In the genomic region with DNA sequence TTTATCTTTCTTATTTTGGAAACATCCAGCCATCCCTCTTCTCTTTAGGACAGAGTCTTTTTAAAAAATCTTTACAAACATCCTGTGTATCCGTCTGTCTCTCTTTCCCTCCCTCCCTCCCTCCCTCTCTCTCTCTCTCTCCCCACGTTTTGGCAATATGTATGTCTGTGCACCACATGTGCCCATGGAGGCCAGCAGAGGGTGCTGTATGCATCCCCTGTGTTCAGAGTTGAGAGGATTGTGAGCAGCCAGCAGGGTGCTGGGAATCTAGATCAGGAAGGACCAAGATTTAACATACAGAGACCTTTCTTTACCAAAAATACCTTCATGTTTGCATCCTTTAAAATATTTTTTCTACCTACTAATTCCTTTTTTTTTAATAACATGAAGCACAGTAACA, we compare ENCODE assay signal across 8 mouse cellular contexts. TPM values are rescaled to one million over a fixed set of nuclear protein-coding genes. Genes with fewer than 3 reads are reported as not detected.
DNase-seq lines count a peak whose midpoint lies in the region; ATAC-seq and TF ChIP-seq lines count a peak whose summit lies in the region.

No protein-coding gene starts in this region.

- peak overlapping the region; percentile 88 for H3K4me3 ChIP-seq in gastrocnemius, adult 2 months
- H3K4me3 ChIP-seq in lung, postnatal 0 days (ENCODE audit: low read depth, low read length): no peak overlapping the region

- H3K36me3 ChIP-seq in lung, postnatal 0 days (ENCODE audit: insufficient read depth, low read length): no peaks in the 10 kb centered on the region

- peak; percentile 66 for TF ChIP-seq CTCF in gastrocnemius, adult 2 months (IDR thresholded peaks at IDR 0.05)
- TF ChIP-seq CTCF in lung, postnatal 0 days (IDR thresholded peaks at IDR 0.05): peak; percentile 75

- peaks cover 3% of the 10 kb centered on the region; the same call in 1 of the 2 replicates for H3K4me1 ChIP-seq in lung, postnatal 0 days (ENCODE audit: insufficient read depth, low read depth, low read length)

- DNase-seq in 416B (ENCODE audit: low read depth) (peak; percentile 88), ES-CJ7 (ENCODE audit: low read depth, low spot score) (peak; percentile 94)
- DNase-seq in cerebellum, adult 9-10 months: peak; percentile 72
- peak; percentile 65 for DNase-seq in gastrocnemius, adult 2 months
- DNase-seq in kidney, adult 8-10 months: peak; percentile 26 to 41
- DNase-seq in lung, postnatal 0 days (ENCODE audit: low spot score): peak; percentile 67
- peak; percentile 75 for DNase-seq in retina, postnatal 1 day
- no peak for DNase-seq in layer of hippocampus, adult 11-12 months (ENCODE audit: low spot score)

- intact Hi-C loops in gastrocnemius, adult 2 months (cut with DNase I): no loop called here

- no peaks in the 10 kb centered on the region for H3K27me3 ChIP-seq in lung, postnatal 0 days (replicated peaks; ENCODE audit: insufficient read depth, low read length)

- no peaks in the 10 kb centered on the region for H3K9me3 ChIP-seq in lung, postnatal 0 days (ENCODE audit: low read length)

- WGBS in lung, postnatal 0 days: 10% methylated on average over 2 of the region's 2 CpGs

- no peak overlapping the region for H3K9ac ChIP-seq in lung, postnatal 0 days (replicated peaks; ENCODE audit: low read depth)

- H3K27ac ChIP-seq in gastrocnemius, adult 2 months: peak overlapping the region; percentile 95; the same call in 1 of the 2 replicates
- H3K27ac ChIP-seq in lung, postnatal 0 days (ENCODE audit: low read length): no peak overlapping the region

- TF ChIP-seq EP300 in lung, postnatal 0 days (IDR thresholded peaks at IDR 0.05): peak; percentile 24; the same call in 1 of the 2 replicates

- H3K4me2 ChIP-seq in lung, postnatal 0 days (replicated peaks; ENCODE audit: low read depth, low read length): no peak overlapping the region; the same call in 1 of the 2 replicates

- no peak; the same call in 1 of the 2 replicates for ATAC-seq in lung, postnatal 0 days

RNA-seq across cellular contexts. Expression of a gene that starts 7.5 kb away (rescaled TPM):
- total RNA-seq in gastrocnemius, adult 2 months (2021): 10 to 100 TPM; 84.8 to 89.9 TPM
- 94.2 and 95.6 TPM in 2 replicates for polyA plus RNA-seq in lung, postnatal 0 days (2015; fragmentation: Nextera tagmentation; extraction: Ambion mirVana)

RNA-seq across cellular contexts. Expression of a gene that starts 7.9 kb away (rescaled TPM):
- 10 to 100 TPM; 17.8 to 22.2 TPM for total RNA-seq in gastrocnemius, adult 2 months (2021)
- polyA plus RNA-seq in lung, postnatal 0 days (2015; fragmentation: Nextera tagmentation; extraction: Ambion mirVana): 25.7 and 28.5 TPM in 2 replicates

RNA-seq across cellular contexts. Expression of a gene that starts 37.3 kb away (rescaled TPM):
- total RNA-seq in gastrocnemius, adult 2 months (2021): 10 to 100 TPM; 46.3 to 51.3 TPM
- 55.8 and 57.4 TPM in 2 replicates for polyA plus RNA-seq in lung, postnatal 0 days (2015; fragmentation: Nextera tagmentation; extraction: Ambion mirVana)

RNA-seq across cellular contexts. Expression of a gene that starts 59.7 kb away (rescaled TPM):
- total RNA-seq in gastrocnemius, adult 2 months (2021): not detected
- polyA plus RNA-seq in lung, postnatal 0 days (2015; fragmentation: Nextera tagmentation; extraction: Ambion mirVana): 2.9 and 7.3 TPM in 2 replicates
